Mouse (Mus musculus) C2C12 (cell line): ENCODE data around the gene Nfyb. TPM values are rescaled to one million over a fixed set of nuclear protein-coding genes. Genes with fewer than 3 reads are reported as not detected.

Experiments
- H3K27me3 ChIP-seq: one replicate; pipeline ENCODE4 v1.6.1; 2011; ENCODE audit not compliant: control insufficient read depth, insufficient read depth, insufficient read length
- H3K36me3 ChIP-seq: one replicate; pipeline ENCODE4 v1.6.1; 2011; ENCODE audit not compliant: control insufficient read depth, insufficient read depth
- H3K4me3 ChIP-seq: one replicate; pipeline ENCODE4 v1.5.1; 2011; ENCODE audit warnings: mild to moderate bottlenecking, control low read depth; ENCODE audit not compliant: poor library complexity, insufficient read depth, severe bottlenecking
- H3K79me2 ChIP-seq: one replicate; pipeline ENCODE4 v1.6.1; 2011; ENCODE audit not compliant: control insufficient read depth, insufficient read depth
- H3K79me3 ChIP-seq: one replicate; pipeline ENCODE4 v1.6.1; 2011; ENCODE audit warnings: low read depth, control low read depth
- H3ac ChIP-seq: one replicate; pipeline ENCODE3; 2011; ENCODE audit warnings: low read depth; ENCODE audit not compliant: control insufficient read depth, insufficient read length
- CEBPB ChIP-seq: IDR thresholded peaks from one replicate; pipeline ENCODE4 v1.6.1; 2011; ENCODE audit warnings: low read depth, mild to moderate bottlenecking, control low read depth, moderate library complexity
- CTCF ChIP-seq: IDR thresholded peaks from one replicate; pipeline ENCODE4 v1.5.1; 2011; ENCODE audit not compliant: control insufficient read depth, insufficient read depth, insufficient read length
- FOSL1 ChIP-seq: IDR thresholded peaks from one replicate; pipeline ENCODE4 v1.8.0; 2011; ENCODE audit warnings: mild to moderate bottlenecking, low read length; ENCODE audit not compliant: poor library complexity, insufficient read depth, severe bottlenecking
- MAX ChIP-seq: IDR thresholded peaks from one replicate; pipeline ENCODE4 v1.6.1; 2011; ENCODE audit warnings: mild to moderate bottlenecking, control low read depth
- MYOD1 ChIP-seq: IDR thresholded peaks from one replicate; pipeline ENCODE4 v1.6.1; 2011; ENCODE audit warnings: low read depth; ENCODE audit not compliant: control insufficient read depth, insufficient read length
- MYOG ChIP-seq: IDR thresholded peaks from one replicate; pipeline ENCODE4 v1.6.1; 2011; ENCODE audit not compliant: control insufficient read depth, insufficient read length; ENCODE audit errors: extremely low read depth
- USF1 ChIP-seq: IDR thresholded peaks from one replicate; pipeline ENCODE4 v1.6.1; 2011; ENCODE audit warnings: low read depth, mild to moderate bottlenecking, control low read depth, moderate library complexity
- polyA plus RNA-seq: library from polyadenylated mRNA; unstranded; fragments of >200 nt; fragmentation: generic; extraction: Trizol; gene quantifications from one replicate; pipeline ENCODE4 v1.2.1, GENCODE M21; 2012; ENCODE audit warnings: missing spikeins

The Nfyb gene
- polyA plus RNA-seq, 1 experiment: 11.9 TPM

- Histone ChIP-seq H3K27me3 (no peaks in the 10 kb centered on the region), H3K79me2 (peaks cover 61% of the 10 kb centered on the region), H3ac (no peak overlapping the region), H3K79me3 (peaks cover 25% of the 10 kb centered on the region), H3K36me3 (peaks cover 91% of the 10 kb centered on the region), H3K4me3 (no peak overlapping the region)
- TF ChIP-seq CTCF: no peak
- no peak for TF ChIP-seq CEBPB
- no peak for TF ChIP-seq FOSL1
- TF ChIP-seq MAX: no peak
- TF ChIP-seq MYOG: no peak
- no peak for TF ChIP-seq USF1
- TF ChIP-seq MYOD1: no peak
These were observed 6.6 kb downstream of the Nfyb start for GRCm38 (mm10) chr10:82757341-82757740.

DNA sequence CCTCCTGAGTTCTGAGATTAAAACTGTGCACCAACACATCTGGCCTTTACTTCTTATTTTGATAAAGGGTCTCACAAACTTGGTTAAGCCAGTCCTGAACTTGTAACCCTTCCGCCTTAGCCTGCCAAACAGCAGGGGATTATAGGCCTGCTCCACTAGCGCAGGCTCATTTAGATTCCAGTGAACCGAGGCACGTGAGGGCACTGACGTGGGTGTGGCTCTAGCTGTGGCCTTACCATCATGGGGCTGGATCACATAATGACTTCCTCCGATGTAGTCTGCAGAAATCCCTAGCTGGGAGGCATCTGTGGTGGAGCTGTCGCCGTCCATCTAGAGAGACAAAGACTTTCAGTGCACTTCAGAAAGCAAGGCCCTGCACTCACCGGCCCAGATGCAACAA, 7.5 kb downstream of the Nfyb start:
- Histone ChIP-seq H3K4me3 (no peak overlapping the region), H3K36me3 (peaks cover 97% of the 10 kb centered on the region), H3ac (no peak overlapping the region), H3K79me3 (peaks cover 18% of the 10 kb centered on the region), H3K27me3 (no peaks in the 10 kb centered on the region), H3K79me2 (peaks cover 52% of the 10 kb centered on the region)
- TF ChIP-seq MAX: no peak
- no peak for TF ChIP-seq CTCF
- no peak for TF ChIP-seq MYOG
- TF ChIP-seq CEBPB: no peak
- TF ChIP-seq FOSL1: no peak
- TF ChIP-seq MYOD1: no peak
- TF ChIP-seq USF1: no peak

DNA sequence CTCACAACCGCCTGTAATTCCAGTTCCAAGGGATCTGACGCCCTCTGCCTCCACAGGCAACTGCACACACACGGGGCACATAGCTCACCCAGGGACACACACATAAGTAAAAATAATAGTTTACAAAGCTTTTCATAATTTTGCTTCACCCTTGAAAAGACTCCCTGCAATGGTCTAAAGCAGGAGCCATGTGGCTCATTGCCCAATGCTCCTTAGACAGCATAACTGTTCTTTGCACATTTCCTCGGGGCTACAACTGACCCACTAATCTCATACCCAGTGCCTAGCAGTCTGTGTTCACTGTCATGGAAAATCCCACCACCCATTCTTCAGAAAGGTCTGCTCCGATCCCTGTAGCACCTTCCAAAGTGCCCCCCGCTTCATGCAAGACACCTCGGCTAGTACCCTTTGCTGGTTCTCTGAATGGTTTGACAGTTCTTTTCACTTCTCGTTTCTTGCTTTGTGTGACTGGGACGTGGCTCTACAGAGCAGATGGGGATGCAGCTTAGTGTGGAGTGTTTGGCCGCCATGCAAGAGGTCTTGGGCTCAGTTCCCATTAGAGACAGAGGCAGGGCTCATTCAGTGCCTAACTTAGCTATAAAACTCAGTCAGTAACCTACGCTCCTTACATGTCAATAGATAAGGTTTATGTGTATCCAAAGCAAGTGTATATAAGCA, 8.6 kb downstream of the Nfyb start:
- peaks cover 41% of the 10 kb centered on the region for H3K79me2 ChIP-seq
- peaks cover 97% of the 10 kb centered on the region for H3K36me3 ChIP-seq
- TF ChIP-seq MYOD1: no peak
- TF ChIP-seq USF1: no peak
- no peak for TF ChIP-seq MAX
- TF ChIP-seq CTCF: no peak
- no peak for TF ChIP-seq MYOG
- no peak for TF ChIP-seq FOSL1
- TF ChIP-seq CEBPB: no peak
- peaks cover 8% of the 10 kb centered on the region for H3K79me3 ChIP-seq
- no peaks in the 10 kb centered on the region for H3K27me3 ChIP-seq
- no peak overlapping the region for H3K4me3 ChIP-seq
- H3ac ChIP-seq: no peak overlapping the region

DNA sequence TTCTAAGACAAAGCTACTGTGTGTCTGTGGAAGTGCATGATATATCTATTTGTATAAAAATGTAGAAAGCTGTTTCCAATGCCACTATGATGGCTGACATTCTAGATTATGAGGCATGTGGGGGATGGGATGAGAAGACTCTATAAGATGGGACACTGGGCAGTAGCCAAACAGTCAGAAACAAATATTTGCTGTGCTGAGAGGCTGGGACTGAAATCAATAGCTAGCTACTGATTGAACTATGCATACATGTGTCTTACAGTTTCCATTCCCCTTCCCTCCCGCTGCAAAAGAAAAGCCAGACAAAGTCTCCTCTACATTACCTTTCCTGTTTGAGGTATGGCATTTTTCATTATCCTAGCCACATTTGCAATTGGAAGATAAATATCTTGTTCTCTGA, 9.3 kb downstream of the Nfyb start:
- H3K36me3 ChIP-seq: peaks cover 97% of the 10 kb centered on the region
- H3ac ChIP-seq: no peak overlapping the region
- H3K4me3 ChIP-seq: no peak overlapping the region
- TF ChIP-seq USF1 (no peak), CTCF (no peak), MYOD1 (no peak), CEBPB (no peak), MYOG (no peak), MAX (no peak), FOSL1 (no peak)
- H3K27me3 ChIP-seq: no peaks in the 10 kb centered on the region
- peaks cover 34% of the 10 kb centered on the region for H3K79me2 ChIP-seq
- H3K79me3 ChIP-seq: peaks cover under 1% of the 10 kb centered on the region

GRCm38 (mm10) chr10:82752921-82753320, 11.0 kb downstream of the Nfyb start:
- Histone ChIP-seq H3K27me3 (no peaks in the 10 kb centered on the region), H3K4me3 (no peak overlapping the region), H3K79me3 (no peaks in the 10 kb centered on the region), H3K36me3 (peaks cover 97% of the 10 kb centered on the region), H3ac (no peak overlapping the region), H3K79me2 (peaks cover 17% of the 10 kb centered on the region)
- TF ChIP-seq MAX (no peak), FOSL1 (no peak), MYOD1 (no peak), USF1 (no peak), MYOG (no peak), CEBPB (no peak), CTCF (no peak)

- Histone ChIP-seq H3ac (no peak overlapping the region), H3K36me3 (peaks cover 97% of the 10 kb centered on the region), H3K79me2 (peaks cover 4% of the 10 kb centered on the region), H3K4me3 (no peak overlapping the region), H3K79me3 (no peaks in the 10 kb centered on the region), H3K27me3 (no peaks in the 10 kb centered on the region)
- TF ChIP-seq CTCF: no peak
- TF ChIP-seq FOSL1: no peak
- TF ChIP-seq USF1: no peak
- TF ChIP-seq MYOD1: no peak
- TF ChIP-seq MAX: no peak
- TF ChIP-seq MYOG: no peak
- TF ChIP-seq CEBPB: no peak
These were observed 13.2 kb downstream of the Nfyb start for GRCm38 (mm10) chr10:82750778-82751177.
